Mouse (Mus musculus): ENCODE data around the gene Mgl2.
A peak's percentile ranks its signal among the peaks of the same experiment; 100 is the strongest.
"Not testable (repeated sequence)": the region's sequence is repeated elsewhere in the genome, so short reads cannot be mapped to it uniquely, and the experiment has no call there.

The Mgl2 gene

DNA sequence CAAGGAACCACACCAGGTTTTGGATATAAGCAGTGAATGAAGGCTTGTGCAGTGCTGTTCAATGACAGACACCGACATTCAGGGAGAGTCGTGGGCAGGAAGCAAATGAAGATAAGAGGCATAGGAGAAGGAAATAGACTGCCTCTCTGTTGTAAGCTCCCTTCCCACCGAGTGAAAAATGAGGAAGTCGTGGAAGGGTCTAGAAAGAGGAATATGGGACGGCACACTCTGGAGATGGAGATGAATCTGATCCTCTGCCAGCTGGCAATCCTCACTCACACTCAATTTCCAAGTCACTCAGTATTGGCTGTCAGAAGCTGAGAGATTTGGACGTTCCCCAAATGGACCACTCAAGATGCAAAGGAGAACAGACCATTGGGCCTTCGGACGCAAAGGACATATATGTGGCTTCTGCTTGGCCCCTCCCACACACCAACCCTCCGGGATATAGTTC is at the start of gene Mgl2:
Mgl2 (plus strand) TSS at position 404 of the 454 bp plus-strand sequence.
- DNase-seq (ENCODE audit: low read depth, low spot score) = no peak

DNA sequence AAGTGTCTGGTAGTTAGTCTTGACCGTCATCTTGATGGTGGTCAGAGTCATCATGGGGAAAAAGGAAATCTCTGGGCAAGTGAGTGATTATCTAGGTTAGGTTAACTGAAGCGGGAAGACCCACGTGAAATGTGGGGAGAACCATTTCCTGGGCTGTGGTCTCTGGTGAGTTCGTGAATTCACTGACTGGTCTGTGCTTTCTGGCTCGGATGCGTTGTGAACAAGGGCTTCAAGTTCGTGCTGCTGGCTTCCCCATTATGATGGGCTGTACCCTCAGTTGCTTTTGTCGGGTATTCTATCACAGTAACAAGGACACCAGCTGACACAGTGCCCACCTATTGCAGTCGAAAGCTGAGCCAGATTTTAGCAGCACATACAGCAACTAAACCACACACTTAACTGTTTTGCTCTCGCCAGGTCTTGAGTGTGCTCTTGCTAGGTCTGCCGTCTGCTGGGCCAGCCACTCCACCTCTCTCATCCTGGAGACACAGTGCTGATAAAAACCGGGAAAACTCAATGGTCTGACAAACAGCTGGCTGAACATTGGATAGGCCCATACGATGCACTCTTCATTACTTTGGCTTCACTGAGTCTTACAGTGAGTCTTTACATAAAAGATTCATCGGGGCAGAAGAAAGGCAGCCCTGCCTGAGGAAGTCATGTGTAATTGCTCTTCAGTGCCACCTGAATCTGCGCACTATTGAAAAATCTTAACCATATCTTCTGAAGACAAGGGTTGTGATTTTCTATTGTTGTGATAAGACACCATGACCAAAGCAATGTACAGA is 49.1 kb upstream of the Mgl2 start:
- DNase-seq (ENCODE audit: low read depth, low spot score) = no peak

DNA sequence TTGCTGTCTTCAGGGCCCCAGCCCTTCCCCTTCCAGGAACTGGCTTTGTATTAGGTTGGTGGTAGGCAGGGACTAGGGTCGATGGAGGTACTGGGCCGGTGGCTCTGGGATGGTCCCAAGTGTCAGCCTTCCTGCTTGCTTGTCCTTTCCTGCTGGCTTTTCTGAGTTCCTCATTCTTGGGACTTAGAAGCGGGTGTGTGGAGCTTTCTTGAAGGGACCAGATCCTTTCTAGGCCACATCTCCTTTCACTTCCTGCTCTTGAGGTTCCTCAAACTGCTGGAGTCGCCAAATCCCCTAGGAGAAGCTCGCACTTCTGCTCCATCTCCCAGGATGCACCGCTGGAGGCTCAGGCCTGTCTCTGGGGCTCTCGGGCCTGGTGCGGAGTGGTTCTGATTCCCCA is 45.6 kb upstream of the Mgl2 start:
- DNase-seq (ENCODE audit: low read depth, low spot score) = no peak

DNA sequence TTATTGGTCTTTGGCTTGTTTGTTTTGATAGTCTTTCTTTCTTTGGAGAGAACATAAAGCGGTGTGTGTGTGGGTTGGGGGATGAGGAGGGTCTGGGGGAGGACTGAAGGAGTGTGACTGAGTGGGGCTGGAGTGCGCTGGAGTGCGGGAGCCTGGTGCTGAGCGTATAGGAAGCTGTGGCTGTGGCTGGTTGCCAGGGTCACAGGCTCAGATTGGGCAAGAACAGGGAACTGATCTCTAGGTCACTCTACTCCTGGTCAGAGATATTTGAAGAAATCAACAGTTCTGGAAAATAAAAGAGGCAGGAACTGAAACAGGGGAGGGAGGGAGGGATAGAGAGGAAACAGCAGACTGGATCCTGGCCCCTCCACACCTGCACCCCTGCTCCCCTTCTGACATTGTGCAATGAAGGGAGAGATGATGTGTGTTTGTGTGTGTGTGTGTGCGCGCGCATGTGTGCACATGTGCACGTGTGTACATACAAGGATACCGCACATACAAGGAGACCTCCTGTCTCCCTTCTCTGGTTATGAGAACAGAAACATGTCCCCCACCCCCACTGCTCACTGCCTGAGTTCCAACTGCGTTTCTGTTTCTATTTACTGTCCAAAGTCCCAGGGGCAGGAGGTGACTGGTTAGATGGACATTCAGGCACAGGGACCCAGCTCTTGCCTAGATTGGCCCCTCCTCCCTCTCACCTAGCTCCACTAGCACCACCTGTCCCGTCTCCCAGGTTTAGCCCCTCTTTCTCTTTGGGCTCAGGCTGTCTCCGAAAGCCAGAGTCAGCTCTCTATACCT is 37.9 kb upstream of the Mgl2 start, which contains the start of gene Asgr2:
Asgr2 (plus strand) TSS at position 659 of the 798 bp plus-strand sequence.
- DNase-seq (ENCODE audit: low read depth, low spot score) = no peak

DNA sequence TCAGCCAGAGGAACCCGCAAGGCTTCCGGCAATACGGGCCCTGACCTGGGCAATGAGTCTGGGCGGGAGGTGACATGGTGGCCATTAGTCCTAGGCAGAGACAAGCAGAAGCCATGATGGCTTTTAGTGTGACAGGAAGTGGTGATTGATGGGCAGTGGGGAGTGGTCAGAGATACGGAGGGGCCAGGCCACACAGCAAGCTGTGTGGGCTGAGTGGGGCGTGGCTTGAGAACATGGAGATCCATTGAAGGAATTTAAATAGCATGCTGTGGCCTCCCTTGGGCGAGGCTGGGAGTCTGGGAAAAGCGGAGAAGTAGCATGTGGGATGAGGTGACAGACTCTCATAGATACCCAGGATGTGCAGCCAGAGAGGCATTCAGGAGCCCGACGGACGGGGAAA is 32.7 kb upstream of the Mgl2 start:
- DNase-seq (ENCODE audit: low read depth, low spot score) = no peak

DNA sequence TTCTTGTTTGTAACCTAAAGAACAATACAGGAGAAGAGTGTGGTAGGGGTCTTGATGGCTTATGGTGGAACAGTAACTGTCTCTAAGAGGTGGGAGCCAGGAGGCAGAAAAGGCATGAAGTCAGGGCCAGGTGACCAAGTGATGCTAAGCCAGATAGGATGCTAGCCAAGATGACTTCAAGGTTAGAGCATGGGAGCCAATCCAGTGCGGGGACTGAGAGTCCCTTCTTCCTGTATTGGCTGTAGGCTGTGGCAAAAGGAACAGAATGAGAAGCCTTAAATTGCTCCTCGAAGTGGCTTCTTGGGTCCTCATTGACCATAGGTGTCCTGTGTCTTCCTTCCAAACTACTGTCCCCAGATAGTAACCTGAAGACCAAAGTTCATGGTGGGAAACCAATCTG is 31.0 kb upstream of the Mgl2 start:
- no peak for DNase-seq (ENCODE audit: low read depth, low spot score)

DNA sequence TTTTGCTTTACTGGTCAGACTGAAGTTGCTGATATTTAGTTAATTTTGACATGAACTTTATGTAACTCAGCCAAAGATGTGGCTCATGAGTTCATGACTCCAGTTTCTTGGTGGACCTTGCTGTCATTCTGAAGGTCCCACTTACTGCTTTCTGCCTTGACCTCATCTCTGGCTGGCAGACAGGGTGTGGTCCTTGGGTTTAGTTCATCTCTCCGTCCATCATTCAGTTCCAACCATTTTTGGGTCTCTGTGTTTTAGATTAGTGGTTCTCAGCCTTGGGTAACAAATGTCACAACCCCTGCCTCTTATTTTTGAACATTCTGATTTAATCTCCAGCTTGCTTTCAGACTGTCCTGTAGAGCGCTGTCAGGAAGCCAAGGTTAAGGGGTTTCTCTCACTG is 30.3 kb upstream of the Mgl2 start:
- no peak for DNase-seq (ENCODE audit: low read depth, low spot score)

DNA sequence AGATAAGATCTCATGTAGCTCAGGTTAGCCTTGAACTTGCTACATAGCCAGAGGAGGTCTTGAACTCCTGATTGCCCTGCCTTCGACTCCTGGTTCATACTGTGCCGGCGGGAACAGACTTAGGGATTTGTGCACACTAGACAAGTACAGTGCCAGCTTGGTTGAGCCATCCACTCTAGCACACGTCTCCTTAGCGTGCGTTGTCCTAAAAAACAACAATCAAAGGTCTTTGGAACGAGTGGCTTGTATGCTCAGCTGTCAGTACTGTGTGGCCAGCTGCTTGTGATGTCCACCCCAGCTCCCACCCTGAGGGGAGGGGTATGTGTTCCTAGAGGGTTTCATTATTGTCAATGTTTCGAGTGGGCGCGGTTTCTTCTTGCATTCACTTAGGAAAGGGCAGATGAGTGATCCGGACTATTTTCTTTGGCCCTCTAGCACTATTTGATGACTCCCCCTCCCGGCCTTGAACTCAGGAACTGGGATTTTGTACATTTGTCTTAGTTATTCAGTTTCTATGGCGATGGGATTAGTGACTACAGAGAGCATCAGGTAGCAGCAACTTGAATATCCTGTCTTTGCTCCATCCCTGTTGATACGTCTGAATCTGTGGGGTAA is 26.3 kb upstream of the Mgl2 start:
- DNase-seq (ENCODE audit: low read depth, low spot score) = no peak

DNA sequence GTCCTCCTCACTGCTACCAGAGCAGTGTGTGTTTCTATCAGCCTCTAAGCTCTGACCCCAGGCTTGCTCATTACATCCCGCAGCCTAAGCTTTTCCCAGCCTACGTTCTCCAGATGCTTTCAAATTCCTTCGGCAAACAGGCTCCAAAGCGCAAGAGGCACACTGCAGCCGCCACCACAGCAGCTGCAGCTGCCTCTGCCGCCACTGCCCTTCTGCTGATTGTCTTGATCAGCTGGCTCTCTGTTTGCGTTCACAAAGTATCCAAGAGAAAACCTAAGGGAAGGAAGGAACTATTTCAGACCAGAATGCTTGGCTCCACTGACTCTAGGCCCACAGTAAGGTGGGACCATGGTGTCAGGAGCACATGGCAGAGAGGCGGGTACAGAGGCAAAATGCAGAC is 23.0 kb upstream of the Mgl2 start:
- DNase-seq (ENCODE audit: low read depth, low spot score) = no peak

DNA sequence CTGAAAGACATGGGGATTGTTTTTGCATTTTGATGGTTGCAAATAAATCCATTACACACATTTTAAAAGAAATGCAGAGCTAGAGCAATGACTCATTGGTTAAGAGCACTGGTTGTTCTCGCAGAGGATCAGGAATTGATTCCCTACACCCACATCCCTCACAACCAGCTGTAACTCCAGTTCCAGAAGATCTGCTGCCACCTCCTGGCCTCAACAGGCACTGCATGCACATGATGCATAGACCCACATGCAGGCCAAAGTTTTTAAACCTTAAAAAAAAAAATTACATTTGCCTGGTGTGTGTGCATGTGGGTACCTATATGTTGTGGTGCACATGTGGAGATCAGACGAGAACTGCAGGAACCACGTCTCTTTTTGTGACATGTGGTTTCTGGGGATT is 20.0 kb upstream of the Mgl2 start:
- peak; percentile 40 for DNase-seq (ENCODE audit: low read depth, low spot score)

DNA sequence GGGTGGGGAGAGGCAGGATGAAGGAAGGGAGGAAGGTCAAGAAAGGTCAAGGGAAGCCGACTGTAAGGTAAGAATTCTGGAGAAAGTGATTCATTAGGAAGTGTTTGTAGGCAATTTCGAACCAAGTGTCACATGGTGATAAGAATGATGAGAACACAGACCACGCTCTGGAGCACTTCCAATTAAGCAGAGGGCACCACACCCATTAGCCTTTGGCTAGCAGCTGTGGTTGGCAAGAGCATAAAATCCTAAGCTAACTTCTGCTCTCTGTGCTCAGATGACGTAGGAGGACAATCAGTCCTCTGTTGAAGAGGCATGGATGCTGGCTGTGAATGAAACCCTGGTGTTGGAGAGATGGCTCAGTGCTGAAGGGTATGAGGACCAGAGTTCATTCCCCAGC is 15.6 kb upstream of the Mgl2 start:
- no peak for DNase-seq (ENCODE audit: low read depth, low spot score)

DNA sequence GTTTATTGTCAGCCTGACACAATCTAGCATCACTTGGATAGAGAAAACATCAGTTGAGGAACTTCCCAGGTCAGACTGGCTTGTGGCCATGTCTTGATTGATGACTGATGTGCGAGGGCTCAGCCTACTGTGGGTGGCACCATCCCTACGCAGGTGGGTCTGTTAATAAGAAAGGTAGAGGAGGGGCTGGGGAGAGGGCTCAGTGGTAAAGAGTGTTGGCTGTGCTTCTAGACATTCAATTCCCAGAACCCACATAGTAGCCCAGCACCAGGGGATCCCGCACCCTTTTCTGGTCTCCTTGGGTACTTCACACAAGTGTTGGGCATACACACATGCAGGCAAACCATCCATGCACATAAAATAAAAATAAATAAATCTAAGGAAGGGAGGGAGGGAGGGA is 14.2 kb upstream of the Mgl2 start:
- DNase-seq (ENCODE audit: low read depth, low spot score) = no peak

DNA sequence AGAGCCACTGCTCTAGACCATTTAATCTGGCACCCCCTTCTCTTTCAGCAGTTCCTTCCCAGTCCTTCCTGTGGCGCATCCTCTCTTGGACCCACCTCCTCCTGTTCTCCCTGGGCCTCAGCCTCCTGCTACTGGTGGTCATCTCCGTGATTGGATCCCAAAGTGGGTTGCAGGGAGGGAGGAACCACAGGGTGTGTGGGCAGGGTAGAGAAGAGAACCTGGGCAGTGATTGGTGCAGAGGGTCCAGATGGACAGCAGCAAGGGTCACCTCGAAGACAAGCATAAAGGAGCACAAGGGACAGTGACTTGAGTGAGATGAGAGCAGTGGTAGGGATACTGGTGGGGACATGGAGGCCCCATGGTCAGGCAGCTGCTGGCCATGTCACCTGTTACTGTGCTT is 4.9 kb downstream of the Mgl2 start:
- not testable (repeated sequence) for DNase-seq (ENCODE audit: low read depth, low spot score)

DNA sequence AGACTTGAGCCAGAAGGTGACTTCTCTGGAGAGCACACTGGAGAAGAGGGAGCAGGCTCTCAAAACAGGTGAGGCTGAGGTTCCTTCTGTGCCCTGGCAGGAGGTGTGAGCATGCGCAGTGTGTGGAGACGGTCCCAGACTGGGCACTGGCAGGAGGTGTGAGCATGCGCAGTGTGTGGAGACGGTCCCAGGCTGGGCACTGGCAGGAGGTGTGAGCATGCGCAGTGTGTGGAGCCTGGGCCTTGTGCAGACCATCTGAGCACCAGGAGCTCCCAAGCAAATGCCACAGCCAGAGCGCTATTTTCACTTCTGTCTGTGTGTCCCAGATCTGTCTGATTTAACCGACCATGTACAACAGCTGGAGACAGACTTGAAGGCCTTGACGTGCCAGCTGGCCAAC is 5.8 kb downstream of the Mgl2 start:
- not testable (repeated sequence) for DNase-seq (ENCODE audit: low read depth, low spot score)

DNA sequence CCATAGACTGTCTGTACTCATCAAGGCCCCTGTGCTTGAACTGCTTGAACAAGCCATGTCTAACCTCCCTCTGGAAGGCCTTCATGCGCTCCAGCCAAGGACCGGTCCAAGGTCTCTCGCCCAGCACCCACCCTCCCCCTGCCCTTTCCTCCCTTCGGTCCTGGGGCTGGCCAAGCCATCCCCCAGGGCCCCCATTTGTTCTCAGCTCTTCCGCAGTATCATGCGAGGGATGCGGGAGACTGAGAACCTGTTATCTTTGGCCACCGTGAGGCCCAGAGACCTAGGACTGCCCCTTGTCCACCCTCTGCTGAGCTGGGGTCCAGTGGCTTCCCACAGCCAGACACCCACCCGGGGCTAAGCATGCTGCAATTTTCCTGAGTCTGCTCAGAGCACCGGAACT is 9.0 kb downstream of the Mgl2 start:
- DNase-seq (ENCODE audit: low read depth, low spot score) = no peak

DNA sequence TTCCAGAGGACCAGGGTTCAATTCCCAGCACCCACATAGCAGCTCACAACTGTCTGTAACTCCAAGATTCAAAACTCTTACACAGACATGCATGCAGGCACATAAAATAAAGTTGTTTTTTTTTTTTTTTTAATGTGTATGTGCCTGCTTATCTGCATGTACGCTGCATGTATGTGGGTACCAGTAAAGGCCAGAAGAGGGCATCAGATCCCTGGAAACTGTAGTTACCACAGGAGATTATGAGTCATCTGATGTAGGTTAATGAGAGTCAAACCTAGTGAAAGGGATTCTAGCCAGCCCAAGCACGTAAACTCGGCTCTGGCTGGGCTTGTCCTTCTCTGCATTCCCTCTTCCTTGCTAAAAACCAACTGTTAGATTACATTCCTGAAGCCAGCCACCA is 20.9 kb downstream of the Mgl2 start:
- no peak for DNase-seq (ENCODE audit: low read depth, low spot score)

DNA sequence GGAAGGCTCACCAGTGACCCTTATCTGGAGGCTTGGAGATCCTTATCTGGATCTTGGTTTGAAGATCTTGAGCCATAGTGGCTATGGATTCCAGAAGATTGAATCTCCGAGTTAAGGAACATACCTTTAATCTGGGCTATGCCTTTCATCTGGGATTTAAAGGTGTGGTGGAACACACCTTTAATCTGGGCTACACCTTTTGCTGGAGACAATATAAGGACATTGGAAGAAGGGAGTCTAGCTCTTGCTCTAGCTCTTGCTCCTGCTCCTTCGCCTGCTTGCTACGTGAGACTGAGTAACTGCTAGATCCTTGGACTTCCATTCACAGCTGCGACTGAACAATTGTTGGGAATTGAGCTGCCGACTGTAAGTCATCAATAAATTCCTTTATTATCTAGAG is 25.8 kb downstream of the Mgl2 start, which contains the start of gene Clec10a:
Clec10a (plus strand) TSS at position 301 of the 400 bp plus-strand sequence.
- DNase-seq (ENCODE audit: low read depth, low spot score) = not testable (repeated sequence)

DNA sequence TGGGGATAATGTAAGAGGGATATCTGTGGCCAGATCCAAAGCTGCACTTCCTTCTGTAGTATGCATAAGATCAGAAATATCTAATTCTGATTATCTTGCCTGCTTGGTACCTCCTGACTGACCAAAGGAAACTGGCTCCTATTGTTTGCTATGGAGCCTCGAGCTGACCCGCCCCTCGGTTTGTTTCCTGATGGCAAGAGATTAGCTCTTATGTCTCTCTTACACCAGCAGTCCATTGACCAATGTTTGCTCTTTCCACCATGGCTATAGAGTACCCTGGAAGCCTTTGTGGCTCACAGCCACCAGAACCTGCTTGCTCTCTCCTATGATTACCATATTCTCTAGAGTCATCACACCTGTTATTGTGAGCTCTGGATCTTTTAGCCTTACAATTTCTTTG is 32.2 kb downstream of the Mgl2 start:
- DNase-seq (ENCODE audit: low read depth, low spot score) = no peak

DNA sequence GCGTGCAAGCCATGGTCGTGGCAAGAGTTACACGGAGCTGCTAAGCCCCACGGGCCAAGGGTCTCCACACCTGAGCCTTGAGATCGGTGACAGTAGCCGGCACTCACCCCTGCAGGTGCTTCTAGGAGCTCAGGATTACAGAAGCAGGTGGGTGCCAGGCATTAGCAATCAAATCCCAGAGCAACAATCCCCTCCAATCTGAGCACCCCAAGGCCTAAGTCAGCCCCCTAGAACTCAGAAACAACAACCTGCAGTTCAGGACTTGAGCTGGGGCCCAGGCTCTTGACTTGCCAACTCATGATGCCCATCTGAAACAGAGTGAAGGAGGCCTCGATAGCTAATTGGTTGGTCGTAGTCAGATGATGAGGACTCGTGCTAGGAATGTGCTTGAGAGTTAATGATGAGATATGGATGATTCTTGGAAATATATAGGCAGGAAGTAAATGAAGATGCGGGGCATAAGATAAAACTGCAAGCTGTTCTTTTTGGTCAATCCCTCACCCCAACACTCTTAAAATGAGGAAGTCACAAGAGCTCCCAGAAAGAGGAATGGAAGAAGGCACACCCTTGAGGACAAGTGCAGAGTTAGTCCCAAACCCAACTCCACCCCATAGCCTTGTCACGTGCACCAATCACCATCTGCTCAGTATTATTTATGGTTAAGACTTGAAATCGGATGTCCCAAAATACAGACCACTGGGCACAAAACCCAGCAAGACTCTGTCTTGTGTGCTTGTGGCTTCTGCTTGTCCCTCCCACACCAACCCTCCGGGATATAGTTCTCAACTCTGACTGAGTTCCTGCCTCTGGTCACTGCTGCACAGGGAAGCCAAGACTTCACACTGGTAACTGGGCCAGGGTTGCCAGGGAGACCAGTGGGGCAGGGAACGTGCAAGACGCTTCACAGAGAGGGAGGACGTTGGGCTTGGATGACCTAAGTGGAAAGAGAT is 36.1 kb downstream of the Mgl2 start:
- no peak for DNase-seq (ENCODE audit: low read depth, low spot score)

DNA sequence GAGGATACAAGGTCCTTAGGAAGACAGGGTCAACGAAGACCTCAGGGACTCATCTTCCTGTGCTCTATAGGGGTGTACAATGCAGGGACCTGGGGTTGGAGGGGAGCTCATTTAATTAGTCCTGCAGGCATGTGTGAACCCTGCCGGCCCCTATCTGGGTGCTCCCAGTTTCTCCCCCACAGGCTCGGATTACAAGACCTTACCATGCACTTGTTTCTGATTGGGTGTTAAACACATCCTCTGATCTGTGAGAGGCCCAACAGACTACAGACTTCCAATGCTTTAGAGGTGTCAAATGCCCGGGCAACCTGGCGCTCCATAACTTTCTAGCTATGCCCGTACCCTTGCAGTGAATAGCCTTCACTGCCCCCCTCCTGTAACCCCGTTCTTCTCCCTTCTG is 38.0 kb downstream of the Mgl2 start:
- no peak for DNase-seq (ENCODE audit: low read depth, low spot score)

DNA sequence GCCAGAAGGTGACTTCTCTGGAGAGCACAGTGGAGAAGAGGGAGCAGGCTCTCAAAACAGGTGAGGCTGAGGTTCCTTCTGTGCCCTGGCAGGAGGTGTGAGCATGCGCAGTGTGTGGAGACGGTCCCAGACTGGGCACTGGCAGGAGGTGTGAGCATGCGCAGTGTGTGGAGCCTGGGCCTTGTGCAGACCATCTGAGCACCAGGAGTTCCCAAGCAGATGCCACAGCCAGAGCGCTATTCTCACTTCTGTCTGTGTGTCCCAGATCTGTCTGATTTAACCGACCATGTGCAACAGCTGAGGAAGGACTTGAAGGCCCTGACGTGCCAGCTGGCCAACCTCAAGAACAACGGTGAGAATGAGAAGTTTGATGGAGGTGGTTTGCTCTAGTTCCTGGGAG is 39.3 kb downstream of the Mgl2 start:
- DNase-seq (ENCODE audit: low read depth, low spot score) = not testable (repeated sequence)

Measured in WW6 (cell line).